Mouse (Mus musculus): ENCODE measurements around the gene Fastk.
"Not testable (repeated sequence)": the region's sequence is repeated elsewhere in the genome, so short reads cannot be mapped to it uniquely, and the experiment has no call there.

Gene Fastk

DNA sequence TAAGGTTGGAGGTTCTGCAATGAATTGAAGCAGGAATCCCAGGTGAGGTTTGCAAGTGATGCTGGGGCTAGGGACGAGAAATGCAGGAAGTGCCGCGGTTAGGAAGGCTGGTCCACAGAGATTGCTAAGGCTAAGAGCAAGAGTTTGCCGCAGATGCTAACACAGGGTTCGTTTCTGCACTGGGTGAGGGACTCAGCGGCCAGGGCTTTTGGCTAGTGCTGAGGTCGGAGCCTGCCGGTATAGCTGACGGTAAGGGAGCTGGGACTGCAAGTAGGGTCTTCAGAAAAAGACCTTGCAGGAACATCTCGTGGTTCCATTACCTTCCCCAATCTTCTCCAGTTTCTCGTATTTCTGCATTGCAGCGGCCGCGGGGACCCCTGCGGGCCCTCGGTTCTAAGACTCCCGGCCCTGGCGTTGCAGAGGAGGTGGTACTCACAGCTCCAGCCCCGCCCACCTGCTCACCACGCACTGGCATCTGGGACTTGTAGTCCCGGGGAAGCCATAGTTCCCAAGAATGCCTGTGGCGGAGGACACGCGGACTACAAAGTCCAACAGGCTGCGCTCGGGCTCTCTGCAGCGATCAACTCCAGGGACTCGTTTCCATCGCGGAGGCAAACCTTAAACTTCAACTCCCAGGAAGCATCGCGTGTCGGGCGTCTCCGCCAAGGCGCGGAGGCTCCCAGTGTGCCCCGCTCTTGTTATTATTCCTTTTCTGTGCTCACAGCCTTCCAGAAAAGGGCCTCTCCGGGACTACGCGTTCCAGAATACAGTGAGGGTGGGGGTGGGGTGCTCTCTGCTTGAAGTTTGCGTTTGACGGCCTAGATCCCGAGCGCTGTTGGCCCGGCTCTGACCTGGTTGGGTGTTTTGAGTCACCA, 21.7 kb downstream of the Fastk start, which contains the start of the genes Cdk5 and Slc4a2:
Cdk5 (minus strand) TSS at position 402 of the 875 bp plus-strand sequence.
Slc4a2 (plus strand) TSS at position 709 of the 875 bp plus-strand sequence.
- DNase-seq (ENCODE audit: low spot score in 2 of 2) = peak; percentile 96 to 99

DNA sequence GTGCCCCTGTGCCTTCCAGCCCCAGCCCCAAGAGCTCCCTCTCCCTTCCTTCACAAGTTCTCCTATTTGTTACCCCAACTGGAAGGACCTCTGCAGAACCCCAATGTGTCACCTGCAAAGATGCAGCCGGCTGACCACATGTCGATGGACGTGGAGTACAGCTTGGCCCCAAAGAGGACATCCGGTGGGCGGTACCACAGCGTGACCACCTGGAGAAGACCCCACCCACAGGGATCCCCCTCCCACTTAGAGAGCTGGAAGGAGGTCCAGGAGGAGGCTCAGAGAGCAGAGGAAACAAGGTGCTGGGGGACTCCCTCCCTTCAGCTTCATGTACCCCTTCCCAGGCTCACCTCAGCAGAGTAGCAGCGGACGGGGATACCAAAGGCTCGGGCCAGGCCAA, 24.7 kb downstream of the Fastk start:
- no peak for DNase-seq (ENCODE audit: low spot score in 2 of 2)

DNA sequence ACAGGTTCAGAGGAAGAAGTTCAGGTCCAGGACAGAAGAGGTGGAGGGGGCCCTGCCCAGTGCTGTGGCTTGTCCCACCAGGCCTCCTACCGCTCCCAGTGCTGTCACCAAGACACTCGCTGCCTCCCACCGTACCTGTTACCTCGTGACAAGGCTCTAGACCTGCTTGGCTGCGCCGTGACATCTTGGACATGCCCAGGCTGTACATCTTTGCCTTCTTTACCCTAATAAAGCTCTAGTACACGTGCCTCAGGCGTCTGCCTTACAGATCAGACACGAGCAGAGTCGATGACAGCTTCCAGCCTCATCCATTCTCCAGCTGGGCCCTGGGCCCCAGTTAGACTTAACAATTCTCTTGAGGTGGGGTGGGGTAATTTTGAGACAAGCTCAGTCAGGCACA, 27.5 kb downstream of the Fastk start:
- DNase-seq (ENCODE audit: low spot score in 2 of 2) = no peak

DNA sequence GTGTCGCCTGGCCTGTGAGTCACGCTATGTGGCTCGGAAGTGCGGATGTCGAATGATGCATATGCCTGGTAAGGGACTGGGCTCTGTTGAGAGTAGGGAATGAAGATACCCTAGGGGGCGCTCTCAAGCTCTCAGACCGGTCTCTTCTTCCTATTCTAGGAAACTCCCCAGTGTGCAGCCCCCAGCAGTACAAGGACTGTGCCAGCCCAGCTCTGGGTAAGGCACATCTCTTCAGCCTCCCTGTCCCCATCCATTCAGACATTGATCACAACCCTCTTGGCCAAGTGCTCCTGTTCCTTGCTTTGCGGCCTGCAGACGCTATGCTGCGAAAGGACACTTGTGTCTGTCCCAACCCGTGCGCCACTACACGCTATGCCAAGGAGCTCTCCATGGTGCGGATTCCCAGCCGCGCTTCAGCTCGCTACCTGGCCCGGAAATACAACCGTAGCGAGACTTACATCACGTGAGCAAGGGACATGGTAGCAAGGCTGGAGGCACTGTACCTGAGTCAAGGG, 28.8 kb downstream of the Fastk start:
- DNase-seq (ENCODE audit: low spot score in 2 of 2) = no peak

DNA sequence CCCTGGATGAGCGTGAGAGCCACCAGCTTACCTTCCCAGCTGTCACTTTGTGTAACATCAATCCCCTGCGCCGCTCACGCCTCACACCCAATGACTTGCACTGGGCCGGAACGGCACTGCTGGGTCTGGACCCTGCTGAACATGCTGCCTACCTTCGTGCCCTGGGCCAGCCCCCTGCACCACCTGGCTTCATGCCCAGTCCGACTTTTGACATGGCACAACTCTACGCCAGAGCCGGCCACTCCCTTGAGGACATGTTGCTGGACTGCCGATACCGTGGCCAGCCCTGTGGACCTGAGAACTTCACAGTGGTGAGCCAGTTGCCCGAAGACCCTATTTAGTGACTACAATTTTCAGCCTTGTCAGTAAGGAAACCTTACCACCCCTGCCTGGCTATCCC, 31.1 kb downstream of the Fastk start:
- no peak for DNase-seq (ENCODE audit: low spot score in 2 of 2)

DNA sequence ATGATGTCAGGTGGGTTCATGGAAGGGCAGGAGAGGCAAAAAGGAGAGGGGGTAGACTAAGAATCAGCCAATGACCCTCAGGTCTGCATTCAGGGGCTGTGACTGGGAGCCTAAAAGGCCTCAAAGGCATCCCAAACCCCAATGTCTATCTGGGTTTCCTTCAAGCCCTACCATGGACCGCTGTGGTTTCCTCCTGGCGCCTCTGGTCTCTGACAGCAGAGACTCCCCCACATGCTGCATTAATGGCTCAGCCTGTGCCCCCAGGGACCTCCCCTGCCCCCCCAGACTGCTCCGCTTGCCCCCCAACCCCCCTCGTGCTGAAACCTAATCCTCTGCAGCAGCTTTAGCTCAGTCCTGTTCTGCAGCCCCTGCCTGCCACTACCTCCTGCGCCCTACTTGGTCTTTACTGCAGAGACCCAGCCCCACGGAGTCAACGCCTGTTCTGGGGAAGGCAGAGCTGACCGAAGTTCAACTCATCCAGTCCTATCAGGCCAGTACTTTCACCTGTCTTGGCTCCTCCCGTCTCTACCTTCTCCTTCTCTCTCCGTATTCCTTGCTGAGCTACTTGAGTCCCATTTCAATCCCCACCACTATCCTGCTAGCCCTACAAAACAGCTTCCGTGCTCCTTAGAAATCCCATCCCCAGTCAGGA, 31.9 kb downstream of the Fastk start, which contains the start of gene Asic3:
Asic3 (plus strand) TSS at position 351 of the 652 bp plus-strand sequence.
- no peak for DNase-seq (ENCODE audit: low spot score in 2 of 2)

DNA sequence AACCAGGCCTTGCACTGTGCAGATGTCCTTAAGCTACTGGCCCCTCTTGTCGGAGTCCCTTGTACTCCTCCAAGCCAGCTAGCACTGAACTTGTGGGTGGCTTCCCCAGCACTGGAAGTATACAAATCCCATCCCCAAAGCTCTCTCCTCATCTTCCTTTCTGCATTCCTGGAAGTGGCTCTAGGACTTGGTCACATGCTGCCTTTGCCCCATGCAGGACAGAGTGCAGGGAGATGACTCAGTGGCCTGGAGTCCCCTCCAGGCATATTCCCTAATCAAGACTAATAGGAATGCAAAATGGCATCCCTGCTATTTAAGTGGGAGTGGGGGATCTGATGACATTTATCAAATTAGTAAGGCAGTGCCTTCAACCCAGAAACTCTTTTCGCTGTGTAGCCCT, 33.0 kb downstream of the Fastk start:
- no peak for DNase-seq (ENCODE audit: low spot score in 2 of 2)

DNA sequence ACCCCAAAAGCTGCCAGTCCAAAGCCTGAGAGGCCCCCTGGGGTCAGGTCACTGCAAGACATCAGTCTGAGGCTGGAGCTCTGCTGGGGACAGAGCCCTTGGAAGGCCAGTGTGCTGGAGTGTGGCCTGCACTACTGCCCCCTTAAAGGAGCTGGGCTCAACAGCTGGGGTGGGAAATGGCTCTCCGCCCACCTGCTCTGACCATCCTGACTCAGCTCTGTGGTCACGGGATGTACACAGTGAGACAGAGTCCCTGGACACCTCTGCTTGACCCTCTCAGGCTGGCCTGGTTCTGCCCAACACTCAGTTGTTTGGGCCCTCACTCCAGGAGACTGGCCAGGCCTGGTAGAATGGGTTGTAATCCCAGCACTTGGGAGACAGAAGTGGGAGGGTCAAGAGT, 35.6 kb downstream of the Fastk start:
- no peak for DNase-seq (ENCODE audit: low spot score in 2 of 2)

DNA sequence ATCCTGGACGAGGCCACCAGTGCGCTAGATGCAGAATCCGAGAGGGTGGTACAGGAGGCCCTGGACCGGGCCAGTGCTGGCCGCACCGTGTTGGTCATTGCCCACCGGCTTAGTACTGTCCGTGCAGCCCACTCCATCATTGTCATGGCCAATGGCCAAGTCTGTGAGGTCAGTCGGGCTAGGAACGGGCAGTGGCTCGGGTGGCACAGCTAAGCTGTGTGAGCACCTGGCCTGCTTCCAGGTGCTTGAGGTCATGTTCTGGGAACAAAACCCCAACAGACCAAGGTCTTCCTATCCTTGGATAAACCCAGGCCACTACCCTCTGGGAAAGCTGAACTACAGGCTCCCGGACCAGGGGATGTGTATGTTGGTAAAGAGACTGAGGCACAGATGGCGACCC, 36.4 kb downstream of the Fastk start:
- DNase-seq (ENCODE audit: low spot score in 2 of 2) = no peak

DNA sequence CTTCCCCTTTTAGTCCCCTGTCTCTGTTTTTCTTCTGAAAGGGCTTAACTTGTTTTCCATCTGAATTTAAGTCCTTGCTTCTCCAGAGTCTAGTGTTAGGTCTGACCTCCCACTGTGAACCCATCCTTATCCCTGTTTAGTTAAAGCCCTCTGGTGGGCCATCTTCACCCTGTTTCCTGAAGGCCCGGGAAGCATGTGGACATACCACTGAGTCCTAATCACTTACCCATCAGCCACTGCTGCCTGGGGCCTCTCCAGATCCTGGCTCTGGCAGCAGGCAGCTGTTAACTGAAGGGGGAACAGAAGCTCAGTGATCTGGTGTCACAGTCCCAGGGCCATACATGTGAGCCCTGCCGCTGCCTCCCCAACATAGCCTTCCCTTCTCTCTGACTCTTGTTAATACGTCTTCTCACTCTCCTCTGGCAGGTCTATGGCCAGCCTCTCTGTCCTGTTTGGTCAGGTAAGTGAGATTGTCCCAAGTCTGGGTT, 39.7 kb downstream of the Fastk start:
- DNase-seq (ENCODE audit: low spot score in 2 of 2) = no peak

DNA sequence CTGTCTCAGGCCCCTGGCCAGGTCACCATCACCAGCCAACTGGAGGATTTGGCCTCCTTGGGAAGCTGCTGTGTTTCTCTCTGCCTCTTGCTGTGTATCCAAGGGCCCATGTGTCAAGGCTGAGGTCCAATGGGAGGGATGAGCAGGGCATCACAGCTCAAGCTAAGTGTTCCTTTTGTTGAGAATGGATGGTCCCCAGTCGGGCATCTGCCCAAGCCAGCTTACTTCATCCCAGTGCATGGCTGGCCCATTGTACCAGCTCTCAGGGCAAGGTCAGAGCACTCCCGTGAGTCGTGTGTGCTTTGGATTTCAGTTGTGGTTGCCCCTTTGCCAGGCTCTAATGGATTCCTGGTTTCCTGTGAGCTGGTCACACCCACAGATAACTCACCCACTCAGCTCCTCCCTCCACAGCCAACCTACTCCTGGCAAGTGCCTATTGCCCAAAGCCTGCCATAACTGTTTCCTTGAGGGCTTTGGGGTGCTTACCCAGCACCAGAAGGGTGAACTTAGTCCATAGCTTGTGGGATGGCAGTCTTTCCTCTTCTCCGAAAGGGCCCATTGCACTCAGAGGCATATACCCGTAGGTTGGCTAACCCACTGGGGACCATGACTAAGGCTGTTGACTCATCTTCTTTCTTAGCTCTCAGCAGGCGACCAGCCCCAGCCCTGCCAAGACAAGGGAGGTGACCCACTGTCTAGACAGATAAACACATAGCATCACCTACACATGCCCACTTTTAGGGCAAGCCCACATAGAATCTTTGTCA, 40.3 kb downstream of the Fastk start:
- no peak for DNase-seq (ENCODE audit: low spot score in 2 of 2)

DNA sequence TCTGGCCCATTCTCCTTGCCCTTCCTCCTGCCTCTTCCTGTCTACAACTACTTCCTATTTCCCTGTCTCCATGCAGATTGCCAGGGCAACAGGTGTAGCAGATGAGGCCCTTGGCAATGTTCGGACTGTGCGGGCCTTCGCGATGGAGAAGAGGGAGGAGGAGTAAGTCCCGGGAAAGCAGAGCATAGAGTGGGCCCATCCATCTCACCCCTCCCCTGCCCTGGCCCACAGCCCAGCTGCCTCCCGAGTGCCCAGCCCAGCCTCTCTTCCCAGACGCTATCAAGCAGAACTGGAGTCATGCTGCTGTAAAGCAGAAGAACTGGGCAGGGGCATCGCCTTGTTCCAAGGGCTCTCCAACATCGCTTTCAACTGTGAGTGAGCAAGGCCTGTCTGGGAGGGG, 43.1 kb downstream of the Fastk start:
- no peak for DNase-seq (ENCODE audit: low spot score in 2 of 2)

DNA sequence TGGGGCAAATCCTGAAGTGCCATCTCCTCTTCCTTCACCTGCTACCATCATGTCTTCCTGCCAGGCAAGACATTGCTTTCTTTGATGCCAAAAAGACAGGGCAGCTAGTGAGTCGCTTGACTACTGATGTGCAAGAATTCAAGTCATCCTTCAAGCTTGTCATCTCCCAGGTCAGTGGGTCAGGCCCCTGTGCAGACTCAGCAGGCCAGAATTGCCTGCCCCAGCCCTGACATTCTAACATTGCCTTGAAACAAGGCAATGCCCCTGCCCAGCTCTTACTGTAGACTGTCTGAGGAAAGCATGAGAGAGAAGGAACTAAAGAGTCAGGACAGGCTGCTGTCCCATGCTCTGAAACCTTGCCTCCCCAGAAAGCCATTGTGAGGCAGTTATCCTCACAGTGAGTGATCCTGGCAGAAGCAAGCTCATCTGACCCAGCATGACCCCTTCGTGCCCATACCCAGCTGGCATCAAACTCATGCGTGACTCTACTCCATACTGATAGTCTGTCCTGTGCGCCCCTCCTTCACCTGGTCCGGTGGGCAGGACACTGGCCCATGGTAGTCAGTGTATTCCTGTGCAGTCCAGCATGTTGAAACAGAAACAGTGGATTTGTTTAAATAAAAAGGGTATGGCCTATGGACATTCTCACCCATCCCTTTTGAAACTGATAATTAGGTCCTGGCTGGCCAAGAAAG, 44.0 kb downstream of the Fastk start:
- DNase-seq (ENCODE audit: low spot score in 2 of 2) = no peak

DNA sequence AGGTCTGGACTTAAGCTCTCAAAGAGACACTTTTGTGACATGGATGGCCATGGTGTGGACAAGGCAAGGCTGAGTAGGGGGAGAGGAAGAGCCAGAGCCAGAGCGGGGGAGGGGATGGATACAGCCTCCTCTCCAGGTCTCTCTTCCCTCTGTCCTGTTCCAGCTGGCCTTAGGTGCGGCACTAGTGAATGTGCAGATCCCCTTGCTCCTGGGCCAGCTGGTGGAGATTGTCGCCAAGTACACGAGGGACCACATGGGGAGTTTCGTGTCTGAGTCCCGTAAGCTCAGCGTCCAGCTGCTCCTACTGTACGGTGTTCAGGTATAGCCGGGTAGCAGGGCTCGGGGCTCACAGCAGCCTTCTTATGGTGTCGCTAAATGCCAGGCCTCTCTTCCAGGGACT, 44.7 kb downstream of the Fastk start:
- no peak for DNase-seq (ENCODE audit: low spot score in 2 of 2)

DNA sequence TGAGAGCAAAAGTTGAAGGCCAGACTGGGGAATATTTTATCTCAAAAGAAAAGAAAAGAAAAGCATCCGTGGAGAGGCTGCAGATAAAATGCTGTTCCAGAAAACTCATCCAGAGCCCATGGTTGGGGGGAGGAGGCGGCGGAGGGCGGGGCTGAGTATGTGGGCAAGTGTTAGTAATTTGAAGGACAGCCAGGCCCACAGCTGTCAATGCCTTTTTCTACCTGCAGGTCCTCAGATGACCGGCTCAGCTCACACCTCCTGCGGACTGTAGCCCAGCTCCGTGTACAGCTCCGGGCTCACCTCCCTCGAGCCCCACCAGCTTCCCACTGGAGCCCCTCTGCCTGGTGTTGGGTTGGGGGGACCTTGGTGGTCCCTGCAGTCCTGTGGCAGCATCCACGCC, 45.4 kb downstream of the Fastk start:
- no peak for DNase-seq (ENCODE audit: low spot score in 2 of 2)

DNA sequence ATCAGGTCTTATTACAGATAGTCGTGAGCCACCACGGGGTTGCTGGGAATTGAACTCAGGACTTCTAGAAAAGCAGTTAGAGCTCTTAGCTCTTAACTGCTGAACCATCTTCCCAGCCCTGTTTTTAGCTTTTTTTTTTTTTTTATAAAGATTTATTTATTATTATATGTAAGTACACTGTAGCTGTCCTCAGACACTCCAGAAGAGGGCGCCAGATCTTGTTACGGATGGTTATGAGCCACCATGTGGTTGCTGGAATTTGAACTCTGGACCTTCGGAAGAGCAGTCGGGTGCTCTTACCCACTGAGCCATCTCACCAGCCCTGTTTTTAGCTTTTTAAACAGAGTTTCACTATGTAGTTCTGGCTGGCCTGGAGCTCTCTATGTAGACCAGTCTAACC, 48.8 kb downstream of the Fastk start:
- DNase-seq (ENCODE audit: low spot score in 2 of 2) = not testable (repeated sequence)

DNA sequence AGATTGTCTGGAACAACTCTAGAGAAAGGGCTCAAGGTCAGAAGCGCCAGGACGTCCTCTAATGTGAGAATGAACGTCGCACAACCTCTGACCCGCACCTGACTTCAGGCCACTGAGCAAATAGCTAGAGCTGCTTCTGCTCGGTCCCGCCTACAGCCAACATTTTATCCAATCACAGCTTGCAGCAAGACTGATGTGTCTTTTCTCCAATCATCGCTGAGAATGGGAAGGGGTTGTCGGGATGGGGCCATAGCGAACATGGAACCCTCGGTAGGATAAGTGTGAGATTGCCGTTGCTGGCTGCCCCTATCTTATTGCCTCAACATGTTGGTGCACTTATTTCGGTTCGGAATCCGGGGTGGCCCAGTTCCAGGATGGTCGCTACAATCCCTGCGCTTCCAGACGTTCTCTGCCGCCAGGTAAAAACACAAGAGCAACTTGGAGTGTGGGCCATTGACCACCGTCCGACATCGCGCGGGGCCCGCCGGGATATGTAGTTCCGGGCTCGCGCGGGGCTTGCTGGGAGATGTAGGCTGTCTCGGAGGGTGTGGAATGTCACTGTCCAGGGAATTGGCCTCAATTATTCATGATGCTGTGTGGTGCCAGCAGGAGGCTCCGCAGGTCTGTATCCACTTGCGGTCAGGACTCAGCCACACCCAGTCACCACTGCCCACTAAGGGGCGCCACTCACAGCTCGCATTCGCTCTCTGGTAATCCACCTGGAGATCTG, 50.8 kb downstream of the Fastk start:
- peak; percentile 89 to 95 for DNase-seq (ENCODE audit: low spot score in 2 of 2)

DNA sequence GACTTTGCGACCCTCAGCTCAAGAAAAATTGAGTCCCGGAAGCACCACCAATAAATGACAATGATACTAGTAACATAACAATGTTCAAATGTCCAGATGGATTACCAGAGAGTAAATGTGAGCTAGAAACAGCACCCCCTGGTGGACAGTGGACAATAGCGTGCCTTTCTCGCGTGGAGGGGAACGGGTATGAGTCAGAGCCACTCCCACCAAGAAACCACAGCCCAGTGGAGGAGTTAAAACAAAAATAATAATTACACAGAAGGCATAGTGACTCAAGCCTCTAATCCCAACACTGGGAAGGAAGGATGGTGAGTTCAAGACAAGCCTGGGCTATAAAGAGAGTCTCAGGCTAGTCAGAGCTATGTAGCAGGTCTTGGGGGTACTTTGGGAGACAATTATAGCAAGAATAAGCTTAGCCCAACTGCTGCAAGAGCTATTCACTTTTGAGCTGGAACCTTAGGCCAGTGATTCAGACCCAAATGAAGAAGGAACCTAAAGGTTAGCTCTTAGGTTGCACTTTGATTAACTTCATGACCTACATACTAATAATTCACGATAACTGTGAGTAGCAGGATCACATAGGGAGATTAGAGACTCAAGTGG, 51.6 kb downstream of the Fastk start, which contains the start of gene Abcb8:
Abcb8 (plus strand) TSS at position 272 of the 606 bp plus-strand sequence.
- DNase-seq (ENCODE audit: low spot score in 2 of 2) = peak; percentile 48 to 76

DNA sequence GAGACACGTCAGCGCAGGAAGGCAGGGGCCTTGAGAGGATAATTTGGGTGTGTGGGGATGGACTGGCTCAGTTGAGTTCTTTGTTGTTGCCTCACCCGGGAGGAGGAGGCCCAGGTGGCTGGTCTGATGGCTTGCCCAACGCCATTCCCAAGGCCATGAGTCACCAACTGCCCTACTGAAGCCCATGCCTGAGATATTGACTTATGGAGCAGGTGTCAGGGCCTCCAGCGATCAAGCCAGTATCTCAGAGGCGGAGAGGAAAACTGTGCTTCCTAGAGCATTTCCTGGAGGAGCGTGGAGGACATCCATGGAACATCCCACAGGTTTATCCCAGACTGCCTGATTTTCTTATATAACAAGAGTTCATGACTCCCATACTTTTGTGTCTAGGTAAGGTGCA, 52.4 kb downstream of the Fastk start:
- DNase-seq (ENCODE audit: low spot score in 2 of 2) = peak; percentile 34 to 67

DNA sequence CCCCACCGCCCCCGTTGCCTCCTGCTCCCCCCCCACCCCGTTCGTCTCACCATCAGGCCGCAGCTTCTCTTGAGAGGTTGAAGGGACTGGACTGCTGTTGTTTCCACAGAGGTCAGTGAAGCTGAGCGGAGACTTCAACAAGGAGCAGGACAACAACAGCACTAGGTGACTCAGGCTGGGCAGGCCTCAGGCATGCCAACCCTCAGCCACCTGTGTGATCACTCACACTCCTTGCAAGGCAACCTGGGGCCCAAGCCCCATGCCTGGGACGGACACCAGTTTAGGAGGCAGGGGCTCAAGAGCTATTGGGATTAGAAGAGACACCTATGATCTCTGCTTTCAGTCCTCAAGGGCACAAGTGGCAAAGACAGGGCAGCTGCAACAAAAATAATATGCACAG, 53.2 kb downstream of the Fastk start, which contains the start of gene Atg9b:
Atg9b (minus strand) TSS at position 280 of the 400 bp plus-strand sequence.
- DNase-seq (ENCODE audit: low spot score in 2 of 2) = peak in 1 of 2 experiments; percentile 19
